In genomic region chr2:125228472-125229409, GRCm38 (mm10) we compare ENCODE assay signal across 17 mouse cellular contexts. TPM values are rescaled to one million over a fixed set of nuclear protein-coding genes. Genes with fewer than 3 reads are reported as not detected.
DNase-seq lines count a peak whose midpoint lies in the region; ATAC-seq and TF ChIP-seq lines count a peak whose summit lies in the region.
"Had no signal": no experiment of that assay in that cellular context is flagged by ENCODE, and none has a peak within 500 bp of the region (broad histone marks: within the 10 kb centered on the region; RNA-seq: fewer than 3 reads in every experiment).

No protein-coding gene starts in this region.

- no peaks in the 10 kb centered on the region for H3K9me3 ChIP-seq in CH12.LX (replicated peaks; ENCODE audit: low read length)
- no peaks in the 10 kb centered on the region for H3K9me3 ChIP-seq in liver, embryonic 13.5 days (replicated peaks)
- H3K9me3 ChIP-seq in liver, postnatal 0 days (ENCODE audit: low read length), result no peaks in the 10 kb centered on the region
- no peaks in the 10 kb centered on the region for H3K9me3 ChIP-seq in neural tube, embryonic 15.5 days (replicated peaks)
- H3K9me3 ChIP-seq: embryonic facial prominence, embryonic 13.5 days; forebrain, embryonic 15.5 days; heart, embryonic 12.5 days; hindbrain, embryonic 10.5 days; hindbrain, embryonic 15.5 days had no signal

- TF ChIP-seq POLR2A in CH12.LX (IDR thresholded peaks at IDR 0.05; ENCODE audit: low read depth, low read length), result 0 out of 2 replicates have a peak, but pooled peaks have one; percentile 26

- dilution Hi-C loops in CH12.LX (cut with MboI; ENCODE audit: extremely low pct_ligation_motif_present, extremely low pct_unique_long_range_greater_than_20kb, low sequenced_read_pairs), result no loop called here

- peaks cover 7 to 9% of the 10 kb centered on the region in 2 experiments for H3K4me1 ChIP-seq in CH12.LX (ENCODE audit: control insufficient read depth in 1 of 2, insufficient read depth in 2 of 2)
- peaks cover 42% of the 10 kb centered on the region for H3K4me1 ChIP-seq in liver, embryonic 13.5 days (replicated peaks)
- H3K4me1 ChIP-seq in liver, postnatal 0 days (ENCODE audit: insufficient read depth), result no peaks in the 10 kb centered on the region
- no peaks in the 10 kb centered on the region for H3K4me1 ChIP-seq in neural tube, embryonic 15.5 days
- H3K4me1 ChIP-seq: embryonic facial prominence, embryonic 13.5 days; forebrain, embryonic 15.5 days; hindbrain, embryonic 10.5 days; hindbrain, embryonic 15.5 days had no signal

- no peaks in the 10 kb centered on the region for H3K27me3 ChIP-seq in CH12.LX (replicated peaks)
- H3K27me3 ChIP-seq in liver, embryonic 13.5 days, result no peaks in the 10 kb centered on the region
- no peaks in the 10 kb centered on the region for H3K27me3 ChIP-seq in liver, postnatal 0 days (ENCODE audit: insufficient read depth, low read length)
- H3K27me3 ChIP-seq in neural tube, embryonic 15.5 days (replicated peaks), result no peaks in the 10 kb centered on the region
- H3K27me3 ChIP-seq: embryonic facial prominence, embryonic 13.5 days; forebrain, embryonic 15.5 days; heart, embryonic 12.5 days; hindbrain, embryonic 15.5 days had no signal

- WGBS in liver, embryonic 13.5 days (ENCODE audit: insufficient replicate concordance), result 28% methylated on average over 11 of the region's 11 CpGs
- WGBS in liver, postnatal 0 days (ENCODE audit: insufficient replicate concordance), result 54% methylated on average over 11 of the region's 11 CpGs
- WGBS in neural tube, embryonic 15.5 days, result 88% methylated on average over 11 of the region's 11 CpGs

- no peak overlapping the region for H3K4me3 ChIP-seq in CH12.LX (replicated peaks in 1 of 3; ENCODE audit: low read depth in 2 of 3, low read length in 2 of 3, poor library complexity in 1 of 3)
- no peak overlapping the region for H3K4me3 ChIP-seq in liver, embryonic 13.5 days (replicated peaks)
- no peak overlapping the region for H3K4me3 ChIP-seq in liver, postnatal 0 days (ENCODE audit: low read depth, low read length)
- H3K4me3 ChIP-seq in neural tube, embryonic 15.5 days (replicated peaks), result no peak overlapping the region
- H3K4me3 ChIP-seq: embryonic facial prominence, embryonic 13.5 days; forebrain, embryonic 15.5 days; heart, embryonic 12.5 days; hindbrain, embryonic 10.5 days; hindbrain, embryonic 15.5 days had no signal

- no peak overlapping the region for H3K27ac ChIP-seq in CH12.LX (ENCODE audit: insufficient read depth, low read depth)
- H3K27ac ChIP-seq in liver, embryonic 13.5 days, result 0 out of 2 replicates have a peak overlapping the region, but pooled peaks have one; percentile 21
- no peak overlapping the region for H3K27ac ChIP-seq in liver, postnatal 0 days (ENCODE audit: low read depth)
- no peak overlapping the region for H3K27ac ChIP-seq in neural tube, embryonic 15.5 days (replicated peaks)
- H3K27ac ChIP-seq: embryonic facial prominence, embryonic 13.5 days; forebrain, embryonic 15.5 days; hindbrain, embryonic 10.5 days; hindbrain, embryonic 15.5 days had no signal

- no peaks in the 10 kb centered on the region for H3K36me3 ChIP-seq in CH12.LX (replicated peaks in 1 of 2; ENCODE audit: control insufficient read depth in 1 of 2, insufficient read depth in 1 of 2, low read length in 1 of 2)
- H3K36me3 ChIP-seq in liver, embryonic 13.5 days, result no peaks in the 10 kb centered on the region
- no peaks in the 10 kb centered on the region for H3K36me3 ChIP-seq in liver, postnatal 0 days (replicated peaks; ENCODE audit: insufficient read depth, low read length)
- no peaks in the 10 kb centered on the region for H3K36me3 ChIP-seq in neural tube, embryonic 15.5 days
- H3K36me3 ChIP-seq: embryonic facial prominence, embryonic 13.5 days; forebrain, embryonic 15.5 days; heart, embryonic 12.5 days; hindbrain, embryonic 10.5 days; hindbrain, embryonic 15.5 days had no signal

- TF ChIP-seq RAD21 in CH12.LX (IDR thresholded peaks at IDR 0.05; ENCODE audit: low read depth, low read length), result no peak

- peak; percentile 65; the same call in 1 of the 2 replicates for ATAC-seq in erythroid progenitor cell, adult 5-6 weeks (replicated peaks; ENCODE audit: low FRiP score, poor library complexity, severe bottlenecking)
- ATAC-seq in liver, embryonic 13.5 days (ENCODE audit: low read depth), result peak; percentile 86
- no peak for ATAC-seq in liver, postnatal 0 days
- ATAC-seq in neural tube, embryonic 15.5 days (ENCODE audit: low FRiP score), result no peak
- ATAC-seq: forebrain, embryonic 15.5 days had no signal

- peak; percentile 43; the same call in 1 of the 2 replicates for TF ChIP-seq EP300 in CH12.LX (IDR thresholded peaks at IDR 0.05; ENCODE audit: low read length)
- TF ChIP-seq EP300 in liver, postnatal 0 days (IDR thresholded peaks at IDR 0.05; ENCODE audit: low read depth), result no peak

- DNase-seq in CH12.LX (ENCODE audit: extremely low read depth), result no peak
- DNase-seq in liver, embryonic 13.5 days, result no peak
- no peak for DNase-seq in liver, postnatal 0 days
- DNase-seq in layer of hippocampus, postnatal 25 days (ENCODE audit: extremely low spot score in 1 of 2, low spot score in 1 of 2), result no peak
- DNase-seq in lung, adult 18-20 months, result no peak
- DNase-seq: adrenal gland, postnatal 25 days; cerebellum, adult 18-20 months; cerebellum, adult 9-11 months; cerebellum, postnatal 36 days; gastrocnemius, postnatal 14 days had no signal

- in situ Hi-C loops in CH12.LX (cut with MboI; ENCODE audit: low pct_ligation_motif_present, low pct_unique_long_range_greater_than_20kb, low sequenced_read_pairs), result no loop called here

- TF ChIP-seq CTCF in CH12.LX (conservative IDR thresholded peaks at IDR 0.05 in 1 of 2, IDR thresholded peaks at IDR 0.05 in 1 of 2; ENCODE audit: low read depth in 2 of 2, low read length in 2 of 2), result no peak
- TF ChIP-seq CTCF in liver, postnatal 0 days (IDR thresholded peaks at IDR 0.05; ENCODE audit: low read depth), result no peak

- H3K9ac ChIP-seq in CH12.LX (ENCODE audit: insufficient read depth, low read depth), result peak overlapping the region; percentile 35
- no peak overlapping the region for H3K9ac ChIP-seq in liver, embryonic 13.5 days
- H3K9ac ChIP-seq in liver, postnatal 0 days (replicated peaks), result no peak overlapping the region
- no peak overlapping the region for H3K9ac ChIP-seq in neural tube, embryonic 15.5 days (replicated peaks)
- H3K9ac ChIP-seq: embryonic facial prominence, embryonic 13.5 days; forebrain, embryonic 15.5 days; heart, embryonic 12.5 days; hindbrain, embryonic 15.5 days had no signal

- no peaks in the 10 kb centered on the region for H3K79me2 ChIP-seq in CH12.LX (replicated peaks; ENCODE audit: control insufficient read depth, extremely low read depth, insufficient read depth, poor library complexity, severe bottlenecking)

- H3K4me2 ChIP-seq in CH12.LX (ENCODE audit: insufficient read depth, low read depth, poor library complexity, severe bottlenecking), result peak overlapping the region; percentile 51; the same call in 1 of the 2 replicates
- H3K4me2 ChIP-seq in liver, embryonic 13.5 days, result peak overlapping the region; percentile 35; the same call in 1 of the 2 replicates
- H3K4me2 ChIP-seq in liver, postnatal 0 days (ENCODE audit: low read depth, low read length), result 0 out of 2 replicates have a peak overlapping the region, but pooled peaks have one; percentile 33
- H3K4me2 ChIP-seq in neural tube, embryonic 15.5 days, result no peak overlapping the region
- H3K4me2 ChIP-seq: embryonic facial prominence, embryonic 13.5 days; forebrain, embryonic 15.5 days; heart, embryonic 12.5 days; hindbrain, embryonic 15.5 days had no signal

TF ChIP-seq in CH12.LX, 34 proteins besides CTCF, POLR2A, EP300 and RAD21:
- TF ChIP-seq MYC (IDR thresholded peaks at IDR 0.05; ENCODE audit: low read depth, low read length), result peak; percentile 45; the same call in 1 of the 2 replicates
- TF ChIP-seq MAZ (IDR thresholded peaks at IDR 0.05; ENCODE audit: low read depth, low read length), result no peak
- no peak for TF ChIP-seq CHD2 (IDR thresholded peaks at IDR 0.05; ENCODE audit: low read length)
- TF ChIP-seq ETS1 (conservative IDR thresholded peaks at IDR 0.05; ENCODE audit: low read depth, low read length), result no peak
- no peak for TF ChIP-seq IRF4 (IDR thresholded peaks at IDR 0.05; ENCODE audit: low read depth, low read length)
- peak; percentile 37; the same call in 1 of the 2 replicates for TF ChIP-seq JUND (conservative IDR thresholded peaks at IDR 0.05; ENCODE audit: low read depth, low read length)
- 0 out of 2 replicates have a peak, but pooled peaks have one; percentile 16 for TF ChIP-seq TCF12 (IDR thresholded peaks at IDR 0.05; ENCODE audit: low read depth, low read length)
- no peak for TF ChIP-seq HCFC1 (IDR thresholded peaks at IDR 0.05; ENCODE audit: low read depth, low read length)
- TF ChIP-seq ZNF384 (IDR thresholded peaks at IDR 0.05; ENCODE audit: low read depth, low read length), result no peak

RNA-seq across cellular contexts. Expression of gene Dut, which starts 18.2 kb away (rescaled TPM):
- total RNA-seq in CH12.LX (2012; rRNA removed), result 197 and 272 TPM in 2 replicates
- total RNA-seq in CH12.LX (2014; rRNA removed), result 348 and 351 TPM in 2 replicates
- polyA plus RNA-seq in CH12.LX (2012; ENCODE audit: insufficient read length, low read depth), result 228 and 232 TPM in 2 replicates
- total RNA-seq in erythroid progenitor cell, adult 5-6 weeks (2015; ENCODE audit: low replicate concordance), result 69.6 and 79.3 TPM in 2 replicates
- total RNA-seq in erythroid progenitor cell, adult 5-6 weeks (2017; ENCODE audit: low replicate concordance), result 80.2 and 93.8 TPM in 2 replicates
- 169 and 189 TPM in 2 replicates for polyA plus RNA-seq in liver, embryonic 13.5 days (2015; fragmentation: Nextera tagmentation; extraction: Ambion mirVana)
- 60.2 and 66.0 TPM in 2 replicates for polyA plus RNA-seq in liver, postnatal 0 days (2015; fragmentation: Nextera tagmentation; extraction: Ambion mirVana)
- 10 to 100 TPM; 25.9 to 34.0 TPM for total RNA-seq in layer of hippocampus, postnatal 25 days (2021)
- 62.0 and 96.5 TPM in 2 replicates for polyA plus RNA-seq in neural tube, embryonic 15.5 days (2015; fragmentation: Nextera tagmentation; extraction: Ambion mirVana)

Comparison
In these comparisons a context has a peak if more than half of its experiments do, and no peak if none do; other contexts are left out.
1. ATAC-seq: peak in erythroid progenitor cell, adult 5-6 weeks (single experiment) and liver, embryonic 13.5 days (single experiment); none in liver, postnatal 0 days (single experiment) and neural tube, embryonic 15.5 days (single experiment).